Mouse (Mus musculus) midbrain, embryonic 16.5 days (tissue): ENCODE measurements at regions not wholly inside any gene's neighbourhood (a gene's known extent, or its start where the extent isn't known, plus 50 kb on each side); places are given as distances from the start of the nearest gene placed in this dataset.

Source experiments
- ATAC-seq: fragments of 200-750 bp; cut with Nextera tagmentation; 2 replicates; pipeline ENCODE4 v1.8.0; 2017; ENCODE audit warnings: moderate TSS enrichment
- H3K27ac ChIP-seq: fragments of 300-500 bp; sonication (generic); 2 replicates; pipeline ENCODE4 v1.5.1; 2014; ENCODE audit warnings: mild to moderate bottlenecking, low read length, mixed read lengths
- H3K27me3 ChIP-seq: fragments of 300-500 bp; sonication (generic); 2 replicates; pipeline ENCODE4 v1.6.1; 2014; ENCODE audit warnings: low read depth, low read length, mixed read lengths; ENCODE audit not compliant: control insufficient read depth, insufficient read depth
- H3K36me3 ChIP-seq: fragments of 300-500 bp; sonication (generic); 2 replicates; pipeline ENCODE4 v1.6.1; 2014; ENCODE audit warnings: mild to moderate bottlenecking, low read length, moderate library complexity, mixed read lengths; ENCODE audit not compliant: control insufficient read depth, insufficient read depth
- H3K4me1 ChIP-seq: fragments of 300-500 bp; sonication (generic); 2 replicates; pipeline ENCODE4 v1.6.1; 2014; ENCODE audit warnings: mild to moderate bottlenecking, low read length, mixed read lengths; ENCODE audit not compliant: control insufficient read depth, insufficient read depth
- H3K4me2 ChIP-seq: fragments of 300-500 bp; sonication (generic); 2 replicates; pipeline ENCODE4 v1.6.1; 2014; ENCODE audit warnings: mild to moderate bottlenecking, low read length, mixed read lengths
- H3K4me3 ChIP-seq: fragments of 300-500 bp; sonication (generic); 2 replicates; pipeline ENCODE4 v1.5.1; 2014; ENCODE audit warnings: low read depth, mild to moderate bottlenecking, low read length, moderate library complexity, mixed read lengths
- H3K9ac ChIP-seq: fragments of 300-500 bp; sonication (generic); 2 replicates; pipeline ENCODE4 v1.6.1; 2014; ENCODE audit warnings: low read depth, low read length, mixed read lengths
- H3K9me3 ChIP-seq: fragments of 300-500 bp; sonication (generic); replicated peaks from 2 replicates; pipeline ENCODE4 v1.6.1; 2014; ENCODE audit warnings: mild to moderate bottlenecking, low read length, mixed read lengths; ENCODE audit not compliant: control insufficient read depth, poor library complexity, severe bottlenecking
- WGBS: fragments of 180-500 bp; shearing (Covaris S2); extraction: QIAGEN DNeasy Blood & Tissue Kit; methylation state at CpG from one replicate; pipeline ENCODE4 v1.1.7; 2014; 5-methylcytosine and 5-hydroxymethylcytosine counted together

DNA sequence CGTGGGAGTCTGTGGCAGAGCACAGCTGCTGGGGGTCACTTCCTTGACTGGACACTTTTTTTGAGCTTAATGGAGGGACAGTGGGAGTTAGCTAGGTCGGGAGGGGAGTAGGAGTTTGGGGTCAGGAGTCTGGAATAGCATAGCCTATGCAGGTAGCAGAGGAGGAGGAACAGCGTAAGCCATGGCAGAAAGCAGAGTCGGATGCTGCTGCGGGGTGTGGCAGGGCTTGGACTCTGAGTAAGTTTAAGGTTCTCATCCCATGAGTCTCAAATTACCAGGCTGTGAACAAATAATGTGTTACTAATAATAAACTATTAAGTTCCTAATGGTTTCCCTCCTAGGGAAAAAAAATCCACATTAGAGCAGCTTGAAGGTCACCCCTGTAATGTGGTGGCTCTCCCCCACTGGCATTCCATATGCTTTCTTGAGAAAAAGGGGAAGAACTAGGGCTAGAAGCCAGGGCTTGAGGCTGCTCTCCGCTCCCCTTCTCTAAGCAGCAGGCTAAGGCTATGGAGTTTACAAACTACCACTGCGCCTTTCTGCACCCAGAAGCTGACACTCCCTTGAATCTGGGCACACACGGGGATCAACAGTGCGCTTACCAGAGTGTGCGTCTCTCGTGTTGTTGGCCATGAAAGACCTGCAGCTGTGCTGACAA, 213.4 kb upstream of the Pgrmc2 start:
- Histone ChIP-seq H3K27me3 (no peaks in the 10 kb centered on the region), H3K9ac (no peak overlapping the region), H3K4me3 (no peak overlapping the region), H3K27ac (no peak overlapping the region), H3K36me3 (no peaks in the 10 kb centered on the region), H3K4me1 (no peaks in the 10 kb centered on the region), H3K9me3 (no peaks in the 10 kb centered on the region), H3K4me2 (no peak overlapping the region)
- 87% methylated on average over 11 of the region's 11 CpGs for WGBS
- ATAC-seq = no peak

DNA sequence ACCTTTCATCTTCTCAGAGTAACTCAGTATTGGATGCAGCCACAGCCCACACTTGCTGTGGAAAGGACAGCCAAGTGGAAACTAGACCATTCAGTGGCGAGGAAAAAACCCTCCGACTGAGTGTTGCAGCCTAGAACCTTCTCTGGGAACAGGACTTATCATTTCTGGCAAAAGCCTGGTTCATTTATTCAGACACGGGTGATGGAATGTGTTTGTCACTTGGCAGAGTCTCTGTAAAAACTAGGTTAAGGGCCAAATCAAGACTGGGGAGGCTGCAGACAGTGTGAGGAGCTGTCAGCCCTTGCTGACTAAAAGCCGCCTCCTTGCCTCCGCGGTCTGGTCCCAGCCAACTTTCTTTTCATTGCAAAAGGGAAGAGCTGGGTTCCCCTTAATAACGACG, 212.3 kb upstream of the Pgrmc2 start:
- Histone ChIP-seq H3K27me3 (no peaks in the 10 kb centered on the region), H3K27ac (no peak overlapping the region), H3K4me1 (no peaks in the 10 kb centered on the region), H3K4me2 (no peak overlapping the region), H3K9ac (no peak overlapping the region), H3K4me3 (no peak overlapping the region), H3K9me3 (no peaks in the 10 kb centered on the region), H3K36me3 (no peaks in the 10 kb centered on the region)
- 71% methylated on average over 8 of the region's 8 CpGs for WGBS
- no peak for ATAC-seq

DNA sequence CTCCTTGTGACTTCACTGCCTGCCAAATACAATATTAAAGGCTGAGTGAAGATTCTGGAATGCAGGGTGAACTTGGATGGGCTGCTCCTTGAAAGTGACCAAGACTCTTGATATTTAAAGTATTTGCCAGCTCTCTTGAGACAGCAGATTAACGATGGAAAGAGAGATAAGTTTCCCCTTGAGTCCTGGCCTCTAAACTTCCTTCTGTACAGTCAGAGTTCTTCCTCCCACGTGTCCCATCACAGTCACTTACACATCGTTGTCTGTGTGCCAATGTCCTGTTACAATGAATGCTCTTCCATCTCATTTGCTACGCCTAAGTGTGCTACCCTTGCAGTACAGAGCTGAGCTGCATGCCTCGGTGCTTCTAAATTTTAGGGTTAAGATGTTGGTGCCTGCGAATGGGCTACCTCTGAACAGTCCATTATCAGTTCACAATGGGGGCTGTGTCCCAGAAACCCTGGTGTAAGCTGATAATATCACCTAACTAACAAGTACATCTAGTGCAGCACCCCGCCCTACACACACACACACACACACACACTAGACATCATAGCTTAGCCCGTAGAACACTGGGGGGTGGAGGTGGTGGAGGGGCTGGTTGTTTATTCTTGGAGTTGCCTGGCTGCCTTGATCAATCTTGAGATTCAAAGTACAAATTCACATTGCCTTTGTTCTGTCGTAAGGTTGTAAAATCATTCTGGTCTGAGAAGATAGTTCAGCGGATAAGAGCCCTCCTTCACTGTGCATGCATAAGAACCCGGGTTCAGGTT, 207.9 kb upstream of the Pgrmc2 start:
- H3K4me1 ChIP-seq = no peaks in the 10 kb centered on the region
- no peak for ATAC-seq
- H3K4me2 ChIP-seq = no peak overlapping the region
- no peaks in the 10 kb centered on the region for H3K27me3 ChIP-seq
- H3K27ac ChIP-seq = no peak overlapping the region
- H3K36me3 ChIP-seq = no peaks in the 10 kb centered on the region
- 92% methylated on average over 11 of the region's 11 CpGs for WGBS
- H3K9ac ChIP-seq = no peak overlapping the region
- H3K9me3 ChIP-seq = no peaks in the 10 kb centered on the region
- no peak overlapping the region for H3K4me3 ChIP-seq

DNA sequence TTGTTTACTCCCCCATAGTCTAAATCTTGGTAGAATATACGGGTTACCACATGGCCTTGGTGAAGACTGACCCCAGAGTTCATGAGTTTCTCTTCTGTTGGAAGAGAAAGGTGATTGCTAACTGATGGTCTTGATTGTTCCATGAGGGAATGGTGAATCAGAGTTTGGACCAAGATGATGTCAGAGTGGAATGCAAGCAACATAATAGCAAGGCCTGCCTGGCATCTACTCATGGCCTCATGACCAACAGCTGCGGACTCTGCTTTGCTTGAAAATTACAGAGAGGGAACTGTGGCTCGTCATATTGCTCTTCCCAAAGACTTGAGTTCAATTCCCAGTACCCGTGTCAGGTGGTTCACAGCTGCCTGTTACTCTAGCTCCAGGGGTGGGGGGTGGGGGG, 205.9 kb upstream of the Pgrmc2 start:
- Histone ChIP-seq H3K4me1 (peaks cover 4% of the 10 kb centered on the region; the same call in 1 of the 2 replicates), H3K36me3 (no peaks in the 10 kb centered on the region), H3K4me3 (no peak overlapping the region), H3K9me3 (no peaks in the 10 kb centered on the region), H3K27ac (no peak overlapping the region), H3K27me3 (no peaks in the 10 kb centered on the region), H3K9ac (no peak overlapping the region), H3K4me2 (no peak overlapping the region)
- ATAC-seq = no peak
- WGBS = 94% methylated on average over 4 of the region's 4 CpGs

DNA sequence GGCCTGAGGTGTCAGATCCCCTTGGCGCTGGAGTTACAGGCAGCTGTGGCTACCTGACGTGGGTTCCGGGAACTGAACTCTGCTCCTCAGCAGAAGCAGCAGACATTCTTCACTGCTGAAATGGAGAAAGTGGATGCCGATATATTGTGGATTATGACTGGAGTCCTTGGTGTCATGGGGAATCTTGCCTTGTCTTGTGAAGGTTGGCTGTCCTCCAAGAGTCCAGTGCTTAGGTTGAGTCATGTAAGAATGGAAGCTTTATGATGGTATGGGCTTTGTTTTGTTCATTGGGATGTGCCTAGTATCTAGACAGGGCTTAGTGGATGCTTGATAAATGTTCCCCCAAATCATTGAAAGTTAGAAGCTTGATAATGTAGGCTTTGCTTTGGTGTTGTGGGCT, 205.2 kb upstream of the Pgrmc2 start:
- Histone ChIP-seq H3K4me2 (no peak overlapping the region), H3K9me3 (no peaks in the 10 kb centered on the region), H3K27me3 (no peaks in the 10 kb centered on the region), H3K36me3 (no peaks in the 10 kb centered on the region), H3K9ac (no peak overlapping the region), H3K4me3 (no peak overlapping the region), H3K4me1 (peaks cover 4% of the 10 kb centered on the region; the same call in 1 of the 2 replicates), H3K27ac (no peak overlapping the region)
- 91% methylated on average over 4 of the region's 4 CpGs for WGBS
- no peak for ATAC-seq

DNA sequence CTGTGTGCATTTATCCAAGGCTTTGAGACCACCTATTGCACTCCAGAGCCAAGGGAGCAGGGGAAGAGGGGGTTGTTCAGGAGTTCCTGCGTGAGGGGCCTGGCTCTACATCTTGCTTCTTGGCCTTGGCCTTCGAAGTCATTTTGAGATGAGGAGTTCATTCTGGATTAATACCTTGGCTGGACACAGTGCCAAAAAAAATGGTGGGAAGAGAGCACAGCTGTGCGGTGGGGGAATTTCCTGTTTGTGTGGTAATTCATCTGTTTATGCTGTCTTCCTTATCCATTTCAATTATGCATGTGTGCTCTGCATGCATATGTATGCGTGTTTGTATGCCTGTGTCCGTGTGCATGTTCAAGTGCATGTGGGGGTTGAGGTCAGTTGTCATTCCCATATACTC, 202.5 kb upstream of the Pgrmc2 start:
- Histone ChIP-seq H3K4me1 (peaks cover 4% of the 10 kb centered on the region; the same call in 1 of the 2 replicates), H3K9me3 (no peaks in the 10 kb centered on the region), H3K36me3 (no peaks in the 10 kb centered on the region), H3K27me3 (no peaks in the 10 kb centered on the region), H3K4me2 (no peak overlapping the region), H3K9ac (no peak overlapping the region), H3K27ac (0 out of 2 replicates have a peak overlapping the region, but pooled peaks have one; percentile 4), H3K4me3 (no peak overlapping the region)
- WGBS = 74% methylated on average over 5 of the region's 5 CpGs
- ATAC-seq = no peak

DNA sequence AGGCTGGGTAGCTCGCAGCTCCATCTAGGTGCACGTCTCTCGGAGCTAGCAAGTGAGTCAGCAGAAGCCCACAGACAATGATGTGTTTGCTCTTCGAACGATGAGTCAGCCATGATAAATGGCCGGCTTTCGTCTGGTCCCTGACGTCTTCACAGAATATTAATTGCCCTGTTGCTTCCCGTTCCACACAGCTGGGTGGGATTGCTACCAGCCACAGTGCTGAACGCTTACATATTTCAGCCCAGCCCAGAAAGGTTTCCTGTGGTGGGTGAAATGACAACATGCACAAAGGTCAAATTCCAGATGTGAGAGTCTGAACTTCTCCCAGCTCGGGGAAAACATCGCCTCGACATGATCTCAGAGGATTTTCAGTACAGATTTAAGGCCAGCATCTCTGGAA, 202.1 kb upstream of the Pgrmc2 start:
- peaks cover 4% of the 10 kb centered on the region; the same call in 1 of the 2 replicates for H3K4me1 ChIP-seq
- no peak overlapping the region for H3K9ac ChIP-seq
- no peaks in the 10 kb centered on the region for H3K9me3 ChIP-seq
- H3K27me3 ChIP-seq = no peaks in the 10 kb centered on the region
- peak; percentile 32; the same call in 1 of the 2 replicates for ATAC-seq
- H3K36me3 ChIP-seq = no peaks in the 10 kb centered on the region
- H3K4me3 ChIP-seq = no peak overlapping the region
- H3K27ac ChIP-seq = 0 out of 2 replicates have a peak overlapping the region, but pooled peaks have one; percentile 4
- no peak overlapping the region for H3K4me2 ChIP-seq
- WGBS = 51% methylated on average over 13 of the region's 13 CpGs

DNA sequence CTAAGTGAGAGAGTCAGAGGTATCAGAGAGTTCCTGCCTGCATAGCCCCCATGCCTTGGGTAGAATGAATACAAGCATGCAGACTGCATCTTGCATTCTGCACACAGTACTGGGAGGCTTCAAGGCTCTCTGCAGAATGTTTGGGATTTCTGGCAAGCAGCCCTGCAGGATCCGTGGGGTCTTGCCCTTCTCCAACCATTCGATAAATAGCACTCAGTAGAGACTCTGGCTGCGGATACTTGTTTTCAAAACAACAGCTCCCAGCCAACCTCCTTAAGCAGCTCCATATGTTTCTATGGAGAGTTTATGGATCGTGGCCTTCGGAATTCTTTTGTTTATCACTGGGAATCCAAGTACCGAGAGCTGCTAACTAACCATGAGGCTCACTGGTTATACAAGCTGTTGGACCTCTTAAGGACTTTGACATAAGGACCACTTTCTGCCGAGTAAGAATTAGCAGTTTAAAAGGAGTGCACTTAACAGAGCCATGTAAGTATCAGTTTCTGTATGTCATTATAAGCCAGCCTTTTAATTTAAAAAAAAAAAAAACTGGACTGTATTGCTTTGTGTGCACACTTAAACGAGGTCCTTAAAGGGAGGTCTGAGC, 199.7 kb upstream of the Pgrmc2 start:
- ATAC-seq = peak; percentile 48; the same call in 1 of the 2 replicates
- H3K36me3 ChIP-seq = no peaks in the 10 kb centered on the region
- no peaks in the 10 kb centered on the region; the same call in 1 of the 2 replicates for H3K9me3 ChIP-seq
- H3K4me3 ChIP-seq = no peak overlapping the region
- H3K9ac ChIP-seq = no peak overlapping the region
- H3K4me2 ChIP-seq = no peak overlapping the region
- no peak overlapping the region for H3K27ac ChIP-seq
- 60% methylated on average over 8 of the region's 8 CpGs for WGBS
- H3K27me3 ChIP-seq = no peaks in the 10 kb centered on the region
- H3K4me1 ChIP-seq = peaks cover 4% of the 10 kb centered on the region; the same call in 1 of the 2 replicates

DNA sequence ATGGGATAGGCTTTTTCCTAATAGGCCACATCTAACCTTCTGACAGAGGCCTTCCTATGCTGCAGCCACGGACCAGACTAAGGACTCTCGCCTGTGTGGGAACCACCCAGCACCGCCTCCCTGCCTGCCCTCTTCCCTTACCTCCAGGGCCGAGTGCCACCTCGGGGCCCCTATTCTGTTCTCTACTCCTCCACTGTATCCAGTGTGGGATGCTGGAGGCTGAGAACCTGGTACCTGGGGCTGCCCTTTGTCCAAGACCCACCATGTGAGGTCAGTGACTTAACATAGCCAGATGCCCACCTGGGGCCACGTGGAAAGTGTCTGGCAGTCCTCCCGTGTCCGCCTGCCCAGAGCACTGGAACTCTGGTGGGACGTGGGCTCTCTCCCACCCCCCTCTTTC, 193.2 kb upstream of the Pgrmc2 start:
- H3K36me3 ChIP-seq = no peaks in the 10 kb centered on the region
- no peaks in the 10 kb centered on the region for H3K27me3 ChIP-seq
- H3K4me3 ChIP-seq = no peak overlapping the region
- H3K27ac ChIP-seq = no peak overlapping the region
- 89% methylated on average over 9 of the region's 9 CpGs for WGBS
- no peak overlapping the region for H3K9ac ChIP-seq
- H3K4me1 ChIP-seq = no peaks in the 10 kb centered on the region
- no peak overlapping the region for H3K4me2 ChIP-seq
- no peaks in the 10 kb centered on the region; the same call in 1 of the 2 replicates for H3K9me3 ChIP-seq
- ATAC-seq = no peak
